Mouse (Mus musculus): ENCODE data around the gene Asxl1.

Gene Asxl1

GRCm38 (mm10) chr2:153408971-153409370, 63.3 kb downstream of the Asxl1 start:
- DNase-seq (ENCODE audit: low read depth in 2 of 2, low spot score in 2 of 2): no peak

GRCm38 (mm10) chr2:153411557-153411956, 65.9 kb downstream of the Asxl1 start:
- no peak for DNase-seq (ENCODE audit: low read depth in 2 of 2, low spot score in 2 of 2)

DNA sequence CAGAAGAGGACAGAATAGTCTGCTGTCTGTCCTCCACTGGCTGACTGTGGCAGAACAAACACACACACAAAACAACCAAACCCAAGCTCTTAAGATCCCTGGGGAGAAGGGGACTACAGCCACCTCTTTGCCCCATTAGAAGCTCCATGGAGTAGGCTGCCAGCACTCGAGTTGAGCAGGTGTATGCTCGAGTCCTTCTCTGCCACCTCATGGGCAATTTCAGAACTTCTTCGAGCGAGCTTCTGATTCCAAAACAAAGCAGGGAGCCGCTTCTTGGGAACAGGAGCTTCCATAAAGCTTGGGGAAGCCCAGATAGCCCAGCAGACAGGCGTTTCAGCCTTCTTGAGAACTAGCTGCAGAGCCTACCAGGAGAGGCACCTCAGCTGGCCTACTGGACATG, 66.9 kb downstream of the Asxl1 start:
- DNase-seq (ENCODE audit: low read depth in 2 of 2, low spot score in 2 of 2): no peak

DNA sequence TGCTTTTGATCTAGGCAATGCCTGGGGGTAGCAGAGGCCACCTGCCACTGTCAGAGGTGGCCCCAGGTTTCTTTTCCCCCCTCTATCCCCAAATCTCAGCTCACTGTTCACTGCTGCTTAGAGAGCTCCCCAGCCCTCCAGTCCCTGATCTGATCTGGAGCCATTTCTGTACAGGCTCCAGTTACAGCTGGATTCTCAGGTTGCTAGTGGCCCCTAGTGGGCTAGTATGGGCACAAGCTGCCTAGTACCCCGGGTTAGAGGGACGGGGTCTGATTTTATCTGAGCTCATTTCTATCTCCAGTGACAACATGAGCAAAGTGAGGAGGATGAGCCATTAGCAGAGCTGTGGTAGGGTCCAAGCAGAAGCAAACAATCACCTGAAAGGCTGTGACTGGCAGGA, 69.0 kb downstream of the Asxl1 start:
- DNase-seq (ENCODE audit: low read depth in 2 of 2, low spot score in 2 of 2): peak; percentile 30 to 52

DNA sequence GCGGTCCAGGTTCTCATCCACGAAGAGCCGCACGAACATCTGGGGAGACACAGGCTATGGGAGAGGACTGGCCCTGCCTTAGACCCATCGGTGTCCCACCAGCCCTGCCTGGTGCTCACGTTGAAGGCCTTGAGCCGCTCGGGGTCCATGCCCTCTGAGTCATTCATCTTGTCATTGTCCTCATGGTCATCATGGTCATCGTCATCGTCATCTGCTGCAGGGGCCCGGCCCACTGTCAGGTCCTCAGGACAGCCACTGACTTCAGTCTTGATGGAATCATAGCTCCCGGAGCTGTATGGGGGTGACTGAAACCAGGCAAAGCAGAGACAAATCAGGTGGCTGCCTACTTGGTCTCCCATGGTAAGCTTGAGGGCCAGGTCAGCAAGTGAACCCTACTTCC, 72.2 kb downstream of the Asxl1 start:
- no peak for DNase-seq (ENCODE audit: low read depth in 2 of 2, low spot score in 2 of 2)

- no peak for DNase-seq (ENCODE audit: low read depth in 2 of 2, low spot score in 2 of 2)
These were observed 72.8 kb downstream of the Asxl1 start for GRCm38 (mm10) chr2:153418381-153418780.

GRCm38 (mm10) chr2:153421233-153421632, 75.6 kb downstream of the Asxl1 start:
- no peak for DNase-seq (ENCODE audit: low read depth in 2 of 2, low spot score in 2 of 2)

- no peak for DNase-seq (ENCODE audit: low read depth in 2 of 2, low spot score in 2 of 2)
These were observed 76.4 kb downstream of the Asxl1 start for GRCm38 (mm10) chr2:153422051-153422450.

- DNase-seq (ENCODE audit: low read depth in 2 of 2, low spot score in 2 of 2): no peak
These were observed 77.5 kb downstream of the Asxl1 start for GRCm38 (mm10) chr2:153423113-153423512.

DNA sequence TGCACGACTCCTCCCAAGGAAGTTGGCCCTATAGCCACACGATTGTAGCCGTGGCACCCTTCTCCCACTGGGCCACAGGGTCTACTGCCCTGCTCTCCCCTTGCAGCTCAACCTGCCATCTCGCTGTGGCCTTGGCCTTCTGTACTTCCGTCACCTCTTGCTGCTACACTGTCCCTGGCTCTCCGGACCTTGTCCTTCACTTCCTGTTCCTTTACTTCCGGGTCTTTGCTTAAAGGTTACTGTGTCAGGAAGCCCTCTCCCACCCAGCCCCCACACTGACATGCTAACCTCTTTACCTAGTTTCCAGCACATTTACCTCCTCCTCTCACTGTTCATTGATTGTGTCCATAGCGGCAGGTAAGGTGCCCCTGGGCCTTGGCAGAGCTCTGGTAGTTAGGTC, 78.9 kb downstream of the Asxl1 start:
- no peak for DNase-seq (ENCODE audit: low read depth in 2 of 2, low spot score in 2 of 2)

GRCm38 (mm10) chr2:153425124-153425844, 79.7 kb downstream of the Asxl1 start:
- DNase-seq (ENCODE audit: low read depth in 2 of 2, low spot score in 2 of 2): no peak

DNA sequence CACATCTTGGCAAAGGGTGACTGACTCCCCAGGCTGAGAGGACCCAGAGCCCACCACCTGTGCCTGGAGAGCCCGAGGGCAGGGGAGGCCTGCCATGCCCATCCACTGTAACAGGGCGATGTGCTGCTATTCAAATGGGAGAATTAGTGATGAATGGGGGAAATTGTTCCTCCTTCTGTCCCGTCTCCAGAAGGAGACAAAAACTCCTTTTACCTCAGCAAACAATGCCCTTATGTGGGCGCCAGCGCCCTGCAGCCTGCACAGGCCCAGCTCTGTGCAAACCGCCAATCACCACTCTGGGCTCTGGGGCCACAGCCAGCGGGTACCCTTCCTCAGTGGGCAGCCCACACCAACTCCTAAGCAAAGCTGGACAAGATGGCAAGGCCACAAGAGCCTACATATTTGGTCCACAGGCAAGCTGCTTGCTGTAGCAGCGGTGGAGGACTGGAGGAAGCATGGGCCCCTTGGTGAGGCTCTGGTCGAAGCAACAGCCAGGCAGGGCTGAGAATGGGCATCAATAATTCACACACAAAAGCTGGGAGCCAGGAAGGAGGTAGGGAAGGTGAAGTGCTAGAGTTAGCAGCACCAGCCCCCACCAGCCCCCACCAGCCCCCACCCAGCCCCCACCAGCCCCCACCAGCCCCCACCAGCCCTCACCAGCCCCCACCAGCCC, 80.5 kb downstream of the Asxl1 start:
- DNase-seq (ENCODE audit: low read depth in 2 of 2, low spot score in 2 of 2): no peak

DNA sequence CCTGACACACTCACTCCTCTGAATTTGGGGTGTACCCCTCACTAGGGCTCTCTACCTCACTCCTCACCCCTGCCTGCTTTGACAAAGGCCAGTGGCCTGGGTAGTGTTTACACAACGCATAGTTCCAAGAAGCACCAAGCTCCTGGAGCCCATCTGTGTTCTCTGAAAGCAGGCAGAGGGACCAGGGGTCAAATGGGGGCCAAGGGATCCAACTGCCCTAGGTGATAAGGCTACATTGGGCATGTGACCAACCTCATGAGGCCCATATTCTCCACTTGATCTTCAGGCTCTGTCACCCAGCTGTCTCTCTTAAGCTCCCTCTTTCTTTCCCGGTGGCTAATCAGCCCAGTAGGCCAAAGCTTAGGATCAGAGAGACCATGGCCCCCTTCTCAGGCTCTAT, 81.3 kb downstream of the Asxl1 start:
- no peak for DNase-seq (ENCODE audit: low read depth in 2 of 2, low spot score in 2 of 2)

DNA sequence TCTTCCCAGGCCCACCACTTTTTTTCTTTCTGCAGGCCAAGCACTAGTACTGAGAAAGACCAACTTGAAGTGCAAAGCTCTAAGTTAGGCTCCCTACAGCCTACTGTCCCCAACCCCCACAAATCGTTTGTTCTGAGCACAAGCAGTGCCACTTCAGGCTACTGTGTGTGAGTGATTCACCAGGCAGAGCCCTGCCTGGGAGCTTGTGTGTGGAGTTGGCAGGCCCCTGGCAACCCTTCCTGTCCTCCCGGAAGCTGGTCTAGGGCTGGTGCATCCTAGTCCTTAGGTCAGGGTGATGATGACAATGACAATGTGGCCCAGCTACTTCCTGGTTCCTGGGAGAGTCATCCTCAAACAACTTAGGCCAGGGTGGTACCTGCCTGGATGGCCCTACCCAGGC, 82.9 kb downstream of the Asxl1 start:
- DNase-seq (ENCODE audit: low read depth in 2 of 2, low spot score in 2 of 2): no peak

- DNase-seq (ENCODE audit: low read depth in 2 of 2, low spot score in 2 of 2): no peak
These were observed 84.9 kb downstream of the Asxl1 start for GRCm38 (mm10) chr2:153430571-153430970.

DNA sequence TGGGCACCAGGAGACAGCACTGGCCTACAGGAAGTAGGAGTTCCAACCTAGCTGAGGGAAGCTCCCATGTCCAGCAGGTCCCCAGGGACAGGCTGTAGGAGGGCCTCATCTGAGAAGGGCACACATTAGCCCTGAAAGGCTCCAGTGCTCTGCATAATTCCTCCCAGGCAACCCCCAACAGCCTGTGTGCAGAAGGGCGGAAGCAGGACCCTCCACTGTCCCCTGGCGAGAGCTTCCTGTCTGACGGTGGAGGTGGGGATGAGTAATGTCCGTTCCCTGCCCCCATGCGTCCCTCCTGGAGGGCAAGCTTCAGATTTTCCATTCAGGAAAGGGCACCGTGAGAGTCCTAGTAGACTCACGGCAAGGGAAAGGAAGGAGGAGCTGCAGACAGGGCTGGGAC, 86.9 kb downstream of the Asxl1 start:
- no peak for DNase-seq (ENCODE audit: low read depth in 2 of 2, low spot score in 2 of 2)

GRCm38 (mm10) chr2:153433859-153434258, 88.2 kb downstream of the Asxl1 start:
- DNase-seq (ENCODE audit: low read depth in 2 of 2, low spot score in 2 of 2): no peak

- no peak for DNase-seq (ENCODE audit: low read depth in 2 of 2, low spot score in 2 of 2)
These were observed 89.5 kb downstream of the Asxl1 start for GRCm38 (mm10) chr2:153434880-153435831.

DNA sequence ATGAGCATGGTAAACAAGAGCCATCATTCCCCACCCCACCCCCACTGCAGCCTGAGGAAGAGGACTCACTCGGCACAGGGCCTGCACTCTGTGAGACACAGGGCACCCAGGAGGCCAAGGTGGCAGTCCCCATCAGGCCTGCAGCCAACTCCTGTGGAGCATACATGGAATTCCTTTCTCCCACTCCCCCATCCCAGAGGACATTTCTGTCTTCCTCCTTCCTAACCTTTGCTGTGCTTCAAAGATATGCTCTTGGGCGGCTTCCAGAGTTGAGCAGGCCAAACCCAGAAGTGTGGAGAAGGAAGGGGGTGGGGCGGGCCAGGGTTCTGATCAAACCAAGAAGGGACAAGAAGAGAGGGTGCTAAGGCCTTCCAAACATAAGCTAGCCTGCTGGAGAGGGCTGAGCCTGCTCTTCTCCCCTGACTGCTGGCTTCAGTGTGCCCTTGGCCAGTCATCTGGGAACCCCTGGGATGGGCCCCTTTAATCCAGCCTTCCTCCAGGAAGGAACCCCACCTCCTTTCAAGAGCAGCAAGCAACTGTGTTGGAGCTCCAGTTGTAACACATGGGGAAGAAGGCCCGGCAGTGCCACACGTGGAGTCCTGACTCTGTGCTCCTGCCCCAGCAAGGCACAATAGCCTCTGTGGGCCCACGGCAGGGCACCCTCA, 91.1 kb downstream of the Asxl1 start:
- DNase-seq (ENCODE audit: low read depth in 2 of 2, low spot score in 2 of 2): no peak

DNA sequence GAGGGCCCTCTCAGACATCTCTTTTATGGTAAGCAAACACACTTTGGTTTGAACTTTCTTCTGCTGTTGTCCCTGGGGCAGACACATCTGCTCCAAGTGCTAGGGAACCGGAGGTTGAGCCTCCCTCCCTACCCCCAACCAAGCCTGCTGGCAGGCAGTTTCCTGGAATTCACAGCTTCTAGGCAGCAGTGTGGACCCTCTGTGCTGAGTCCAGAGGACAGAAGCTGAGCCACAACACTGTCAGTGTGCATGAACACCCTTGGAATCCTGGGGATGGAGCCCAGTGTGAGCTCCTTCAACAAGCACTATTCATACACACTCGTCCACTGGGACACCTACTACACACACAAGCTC, 91.7 kb downstream of the Asxl1 start:
- no peak for DNase-seq (ENCODE audit: low read depth in 2 of 2, low spot score in 2 of 2)

- DNase-seq (ENCODE audit: low read depth in 2 of 2, low spot score in 2 of 2): no peak
These were observed 95.1 kb downstream of the Asxl1 start for GRCm38 (mm10) chr2:153440755-153441154.
